Mouse (Mus musculus) intestine, embryonic 14.5 days (tissue): Measurements from ENCODE around the gene Etv3. TPM values are rescaled to one million over a fixed set of nuclear protein-coding genes. Genes with fewer than 3 reads are reported as not detected.

Experiments used
- ATAC-seq: fragments of 200-750 bp; cut with Nextera tagmentation; replicated peaks from 2 replicates; pipeline ENCODE4 v1.8.0; 2017; ENCODE audit warnings: low read depth, moderate number of reproducible peaks, moderate TSS enrichment, moderate library complexity; ENCODE audit not compliant: low FRiP score, low TSS enrichment
- DNase-seq: peaks from one replicate; pipeline ENCODE4 v3.0.0-alpha.2; 2018; ENCODE audit warnings: low spot score
- H3K27ac ChIP-seq: fragments of 300-500 bp; sonication (generic); 2 replicates; pipeline ENCODE4 v1.5.1; 2014; ENCODE audit warnings: low read depth, mild to moderate bottlenecking, control low read depth
- H3K27me3 ChIP-seq: fragments of 300-500 bp; sonication (generic); replicated peaks from 2 replicates; pipeline ENCODE4 v1.6.1; 2014; ENCODE audit warnings: low read length, control low read depth; ENCODE audit not compliant: control insufficient read depth, insufficient read depth
- H3K36me3 ChIP-seq: fragments of 300-500 bp; sonication (generic); 2 replicates; pipeline ENCODE4 v1.6.1; 2014; ENCODE audit warnings: low read length, control low read depth; ENCODE audit not compliant: control insufficient read depth, insufficient read depth
- H3K4me1 ChIP-seq: fragments of 300-500 bp; sonication (generic); replicated peaks from 2 replicates; pipeline ENCODE4 v1.6.1; 2014; ENCODE audit warnings: low read length, control low read depth, mixed read lengths; ENCODE audit not compliant: control insufficient read depth, insufficient read depth
- H3K4me2 ChIP-seq: fragments of 300-500 bp; sonication (generic); 2 replicates; pipeline ENCODE4 v1.6.1; 2014; ENCODE audit warnings: low read length
- H3K4me3 ChIP-seq: fragments of 300-500 bp; sonication (generic); 2 replicates; pipeline ENCODE4 v1.5.1; 2014; ENCODE audit warnings: low read depth, low read length, control low read depth, mixed read lengths
- H3K9ac ChIP-seq: fragments of 300-500 bp; sonication (generic); 2 replicates; pipeline ENCODE4 v1.6.1; 2014; ENCODE audit warnings: mild to moderate bottlenecking, low read length
- H3K9me3 ChIP-seq: fragments of 300-500 bp; sonication (generic); 2 replicates; pipeline ENCODE4 v1.6.1; 2016; ENCODE audit warnings: low read length, control low read depth; ENCODE audit not compliant: control insufficient read depth
- WGBS: fragments of 180-500 bp; shearing (Covaris S2); extraction: QIAGEN DNeasy Blood & Tissue Kit; methylation state at CpG from one replicate; pipeline ENCODE4 v1.1.7; 2014; 5-methylcytosine and 5-hydroxymethylcytosine counted together
- polyA plus RNA-seq: library from polyadenylated mRNA; unstranded; fragments of >200 nt; fragmentation: Nextera tagmentation; extraction: Ambion mirVana; gene quantifications from 2 replicates; pipeline ENCODE4 v1.2.1, GENCODE M21; 2014

The Etv3 gene
- polyA plus RNA-seq, 1 experiment from 2014 or later: 10.5 TPM

- no peak overlapping the region for H3K9ac ChIP-seq
- 0 out of 2 replicates have a peak overlapping the region, but pooled peaks have one; percentile 18 for H3K27ac ChIP-seq
- H3K36me3 ChIP-seq: no peaks in the 10 kb centered on the region
- no peaks in the 10 kb centered on the region for H3K27me3 ChIP-seq
- ATAC-seq (0 out of 2 replicates have a peak, but pooled peaks have one; percentile 12), DNase-seq (peak; percentile 63)
- H3K4me3 ChIP-seq: no peak overlapping the region
- peaks cover 11% of the 10 kb centered on the region for H3K4me1 ChIP-seq
- H3K4me2 ChIP-seq: no peak overlapping the region
- 40% methylated on average over 4 of the region's 4 CpGs for WGBS
- H3K9me3 ChIP-seq: no peaks in the 10 kb centered on the region
These were observed 16.1 kb upstream of the Etv3 start for GRCm38 (mm10) chr3:87509061-87509460.

- no peak for ATAC-seq
- Histone ChIP-seq H3K4me1 (peaks cover 11% of the 10 kb centered on the region), H3K27me3 (no peaks in the 10 kb centered on the region), H3K9me3 (no peaks in the 10 kb centered on the region), H3K4me2 (no peak overlapping the region), H3K4me3 (no peak overlapping the region), H3K27ac (no peak overlapping the region), H3K36me3 (no peaks in the 10 kb centered on the region), H3K9ac (no peak overlapping the region)
- 89% methylated on average over 9 of the region's 9 CpGs for WGBS
- no peak for DNase-seq
These were observed 14.4 kb upstream of the Etv3 start for GRCm38 (mm10) chr3:87510832-87511231.

GRCm38 (mm10) chr3:87511971-87512765 lies 13.0 kb upstream of the Etv3 start:
- ATAC-seq (peak; percentile 70), DNase-seq (peak; percentile 58)
- Histone ChIP-seq H3K9ac (no peak overlapping the region), H3K4me3 (no peak overlapping the region), H3K4me2 (no peak overlapping the region), H3K36me3 (no peaks in the 10 kb centered on the region), H3K27ac (no peak overlapping the region), H3K9me3 (no peaks in the 10 kb centered on the region), H3K4me1 (peaks cover 11% of the 10 kb centered on the region), H3K27me3 (no peaks in the 10 kb centered on the region)
- WGBS: 37% methylated on average over 16 of the region's 16 CpGs

- no peak overlapping the region for H3K4me2 ChIP-seq
- 53% methylated on average over 13 of the region's 13 CpGs for WGBS
- no peak overlapping the region for H3K9ac ChIP-seq
- H3K4me1 ChIP-seq: no peaks in the 10 kb centered on the region; the same call in 1 of the 2 replicates
- no peak overlapping the region for H3K27ac ChIP-seq
- H3K9me3 ChIP-seq: no peaks in the 10 kb centered on the region
- no peaks in the 10 kb centered on the region for H3K27me3 ChIP-seq
- ATAC-seq (no peak), DNase-seq (no peak)
- no peaks in the 10 kb centered on the region for H3K36me3 ChIP-seq
- no peak overlapping the region for H3K4me3 ChIP-seq
These were observed 9.6 kb upstream of the Etv3 start for GRCm38 (mm10) chr3:87515567-87516081.

GRCm38 (mm10) chr3:87518425-87518824 lies 6.8 kb upstream of the Etv3 start:
- no peaks in the 10 kb centered on the region for H3K36me3 ChIP-seq
- no peak overlapping the region for H3K4me2 ChIP-seq
- H3K4me1 ChIP-seq: no peaks in the 10 kb centered on the region; the same call in 1 of the 2 replicates
- H3K4me3 ChIP-seq: no peak overlapping the region
- no peak overlapping the region for H3K9ac ChIP-seq
- DNase-seq (no peak), ATAC-seq (no peak)
- H3K27me3 ChIP-seq: no peaks in the 10 kb centered on the region
- H3K27ac ChIP-seq: no peak overlapping the region
- no peaks in the 10 kb centered on the region for H3K9me3 ChIP-seq

- DNase-seq (no peak), ATAC-seq (no peak)
- Histone ChIP-seq H3K9ac (no peak overlapping the region), H3K4me3 (no peak overlapping the region), H3K27me3 (no peaks in the 10 kb centered on the region), H3K27ac (no peak overlapping the region), H3K4me1 (peaks cover under 1% of the 10 kb centered on the region), H3K4me2 (no peak overlapping the region), H3K36me3 (no peaks in the 10 kb centered on the region), H3K9me3 (no peaks in the 10 kb centered on the region)
- WGBS: 77% methylated on average over 4 of the region's 4 CpGs
These were observed 4.1 kb upstream of the Etv3 start for GRCm38 (mm10) chr3:87521126-87521525.

GRCm38 (mm10) chr3:87521833-87522232 lies 3.4 kb upstream of the Etv3 start:
- WGBS: 46% methylated on average over 1 of the region's 1 CpGs
- no peaks in the 10 kb centered on the region for H3K36me3 ChIP-seq
- no peaks in the 10 kb centered on the region for H3K9me3 ChIP-seq
- ATAC-seq (no peak), DNase-seq (no peak)
- H3K4me2 ChIP-seq: no peak overlapping the region
- no peak overlapping the region for H3K9ac ChIP-seq
- no peaks in the 10 kb centered on the region for H3K27me3 ChIP-seq
- no peak overlapping the region for H3K4me3 ChIP-seq
- H3K4me1 ChIP-seq: peaks cover 7% of the 10 kb centered on the region
- H3K27ac ChIP-seq: no peak overlapping the region

- H3K27ac ChIP-seq: no peak overlapping the region
- peaks cover 11% of the 10 kb centered on the region for H3K4me1 ChIP-seq
- no peaks in the 10 kb centered on the region for H3K27me3 ChIP-seq
- H3K36me3 ChIP-seq: peaks cover 15% of the 10 kb centered on the region
- no peak for DNase-seq
- H3K9me3 ChIP-seq: no peaks in the 10 kb centered on the region
- H3K9ac ChIP-seq: no peak overlapping the region
- H3K4me3 ChIP-seq: no peak overlapping the region
- WGBS: 93% methylated on average over 9 of the region's 9 CpGs
- ATAC-seq: no peak
- H3K4me2 ChIP-seq: no peak overlapping the region
These were observed 1.5 kb upstream of the Etv3 start for GRCm38 (mm10) chr3:87523701-87524100.
